Mouse (Mus musculus) left cerebral cortex, adult 9 months (tissue): ENCODE results near the gene Dusp2.

Source experiments
- DNase-seq, 2 experiments: peaks; one replicate each; pipeline ENCODE4 v3.0.0; 2022; ENCODE audit warnings: low spot score in 2 of 2

Dusp2 gene

GRCm38 (mm10) chr2:127367126-127367820 is 31.3 kb downstream of the Dusp2 start:
- DNase-seq: no peak

- DNase-seq: no peak
These were observed 33.9 kb downstream of the Dusp2 start for GRCm38 (mm10) chr2:127369703-127370376.

GRCm38 (mm10) chr2:127370561-127371483 is 34.9 kb downstream of the Dusp2 start:
- no peak for DNase-seq

GRCm38 (mm10) chr2:127371484-127371861 is 35.5 kb downstream of the Dusp2 start:
- no peak for DNase-seq

GRCm38 (mm10) chr2:127372082-127372481 is 36.1 kb downstream of the Dusp2 start:
- no peak for DNase-seq

- no peak for DNase-seq
These were observed 38.2 kb downstream of the Dusp2 start for GRCm38 (mm10) chr2:127374131-127374530.

GRCm38 (mm10) chr2:127375087-127375486 is 39.1 kb downstream of the Dusp2 start:
- no peak for DNase-seq

GRCm38 (mm10) chr2:127375759-127376341 is 39.9 kb downstream of the Dusp2 start:
- no peak for DNase-seq

- DNase-seq: no peak
These were observed 40.6 kb downstream of the Dusp2 start for GRCm38 (mm10) chr2:127376423-127377051.

GRCm38 (mm10) chr2:127377942-127378610 is 42.1 kb downstream of the Dusp2 start:
- no peak for DNase-seq

- no peak for DNase-seq
These were observed 42.6 kb downstream of the Dusp2 start for GRCm38 (mm10) chr2:127378611-127378990.

GRCm38 (mm10) chr2:127379250-127379649 is 43.3 kb downstream of the Dusp2 start:
- no peak for DNase-seq

GRCm38 (mm10) chr2:127383881-127384280 is 47.9 kb downstream of the Dusp2 start:
- no peak for DNase-seq

GRCm38 (mm10) chr2:127387521-127387920 is 51.6 kb downstream of the Dusp2 start:
- DNase-seq: no peak
